Mouse (Mus musculus): ENCODE measurements around the gene Asrgl1.

GRCm38 (mm10) chr19:9119655-9120425, 15.6 kb downstream of the Asrgl1 start:
- TF ChIP-seq POLR2A (IDR thresholded peaks at IDR 0.05; ENCODE audit: low read depth, low read length) (no peak), NRF1 (IDR thresholded peaks at IDR 0.05; ENCODE audit: low read depth, low read length) (no peak), NELFE (IDR thresholded peaks at IDR 0.05; ENCODE audit: low read depth, low read length) (no peak), CTCF (conservative IDR thresholded peaks at IDR 0.05 in 1 of 2, IDR thresholded peaks at IDR 0.05 in 1 of 2; ENCODE audit: low read depth in 2 of 2, low read length in 2 of 2) (no peak), ELF1 (IDR thresholded peaks at IDR 0.05; ENCODE audit: low read depth, low read length) (no peak), UBTF (IDR thresholded peaks at IDR 0.05; ENCODE audit: low read depth, low read length) (no peak), ZC3H11A (IDR thresholded peaks at IDR 0.05; ENCODE audit: low read depth, low read length) (no peak), ZNF384 (IDR thresholded peaks at IDR 0.05; ENCODE audit: low read depth, low read length) (no peak), TBP (conservative IDR thresholded peaks at IDR 0.05; ENCODE audit: low read depth, low read length) (no peak), MAX (IDR thresholded peaks at IDR 0.05; ENCODE audit: low read length) (no peak), MEF2A (IDR thresholded peaks at IDR 0.05; ENCODE audit: borderline replicate concordance, low read depth, low read length) (no peak)

Measured in CH12.LX (cell line).